Mouse (Mus musculus): ENCODE results near the gene Ocel1. TPM values are rescaled to one million over a fixed set of nuclear protein-coding genes. Genes with fewer than 3 reads are reported as not detected.
"Not testable (repeated sequence)": the region's sequence is repeated elsewhere in the genome, so short reads cannot be mapped to it uniquely, and the experiment has no call there.

The Ocel1 gene
- polyA plus RNA-seq (2015; fragmentation: Nextera tagmentation; extraction: Ambion mirVana): 7.1 and 8.5 TPM in 2 replicates

DNA sequence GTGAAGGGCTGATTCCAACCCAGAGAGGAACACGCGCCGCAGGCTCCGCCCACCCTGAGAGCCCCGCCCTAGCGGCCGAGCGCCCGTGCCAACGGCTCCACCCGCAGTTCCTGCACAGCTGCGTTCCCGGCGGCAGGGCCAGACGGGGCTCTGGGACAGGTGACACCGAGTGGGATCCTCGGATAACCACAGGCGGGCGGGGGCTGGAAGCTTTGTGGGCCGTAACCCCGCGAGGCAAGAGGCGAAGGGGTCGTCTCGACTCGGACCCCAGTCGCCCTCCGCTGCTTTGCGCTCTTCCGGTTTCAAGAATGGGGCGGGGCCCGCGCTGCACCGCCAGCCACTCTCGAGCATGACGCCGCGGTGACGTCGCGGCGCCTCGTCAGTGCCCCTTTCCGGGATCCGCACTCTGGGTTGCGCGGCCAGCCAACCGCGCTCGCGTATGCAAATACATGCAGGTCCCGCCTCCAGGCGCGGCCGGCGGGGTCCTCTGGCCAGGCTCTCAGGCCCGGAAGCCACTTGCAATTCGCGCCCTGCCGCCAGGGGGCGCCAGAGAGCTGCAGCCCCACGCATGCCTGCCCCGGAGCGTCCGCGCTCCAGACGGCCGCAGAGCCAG, at the start of gene Ocel1:
TSS of gene Ocel1 (plus strand) at position 63 of the 613 bp plus-strand sequence.
- H3K27me3 ChIP-seq: no peaks in the 10 kb centered on the region
- no peaks in the 10 kb centered on the region for H3K9me3 ChIP-seq (replicated peaks)
- peaks cover 28% of the 10 kb centered on the region for H3K36me3 ChIP-seq
- peak within 1 kb of the TSS; percentile 92 for H3K27ac ChIP-seq (replicated peaks)
- H3K9ac ChIP-seq: peak within 1 kb of the TSS; percentile 48
- peak within 1 kb of the TSS; percentile 90 for H3K4me3 ChIP-seq (replicated peaks)
- peak; percentile 87 for ATAC-seq (ENCODE audit: insufficient number of reproducible peaks, low FRiP score, low TSS enrichment, low read depth)
- WGBS: under 1% methylated on average over 68 of the region's 68 CpGs
- H3K4me1 ChIP-seq: peaks cover 35% of the 10 kb centered on the region
- H3K4me2 ChIP-seq (replicated peaks): peak within 1 kb of the TSS; percentile 53

DNA sequence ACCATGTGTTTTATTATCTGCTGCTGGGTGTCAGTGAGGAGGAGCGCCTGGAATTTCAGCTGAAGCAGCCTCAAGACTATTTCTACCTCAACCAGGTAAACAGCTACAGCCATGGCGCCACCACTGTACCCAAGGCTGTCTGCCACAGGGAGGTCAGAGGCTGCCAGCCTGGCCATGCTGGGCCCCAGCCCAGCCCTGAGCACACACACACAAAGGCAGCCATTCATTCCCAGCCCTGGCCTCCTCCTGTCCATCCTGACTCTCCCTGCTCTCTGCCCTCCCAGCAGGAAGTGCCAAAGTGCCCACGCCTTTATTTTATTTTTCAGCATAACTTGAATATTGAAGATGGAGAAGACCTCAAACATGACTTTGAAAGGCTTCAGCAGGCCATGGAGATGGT, 48.2 kb upstream of the Ocel1 start:
- Histone ChIP-seq H3K4me1 (no peaks in the 10 kb centered on the region), H3K4me3 (replicated peaks) (no peak overlapping the region), H3K4me2 (replicated peaks) (no peak overlapping the region), H3K9ac (no peak overlapping the region), H3K27ac (replicated peaks) (no peak overlapping the region), H3K9me3 (replicated peaks) (no peaks in the 10 kb centered on the region), H3K36me3 (peaks cover 64% of the 10 kb centered on the region), H3K27me3 (no peaks in the 10 kb centered on the region)
- WGBS: 76% methylated on average over 3 of the region's 3 CpGs
- ATAC-seq (ENCODE audit: insufficient number of reproducible peaks, low FRiP score, low TSS enrichment, low read depth): no peak

- H3K36me3 ChIP-seq: peaks cover 78% of the 10 kb centered on the region
- WGBS: 87% methylated on average over 1 of the region's 1 CpGs
These were observed 46.2 kb upstream of the Ocel1 start for GRCm38 (mm10) chr8:71324848-71325247.

DNA sequence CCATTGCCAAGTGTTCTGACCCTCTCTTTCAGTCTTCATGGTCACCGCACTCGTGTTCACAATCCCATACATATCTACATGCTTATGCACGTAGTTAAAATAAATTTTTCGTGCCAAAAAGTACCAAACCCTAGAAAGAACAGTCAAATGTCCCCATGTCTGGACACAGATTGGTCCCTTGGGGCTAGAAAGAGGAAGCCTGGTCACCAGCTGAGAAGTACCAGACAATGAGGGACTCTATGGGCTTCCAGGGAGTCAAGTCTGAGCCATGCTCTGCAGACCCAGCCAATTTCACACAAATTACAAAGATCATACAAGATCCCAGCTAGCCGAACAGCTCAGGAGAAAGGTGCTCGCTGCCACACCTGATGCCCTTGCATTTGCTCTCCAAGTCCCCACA, 33.3 kb upstream of the Ocel1 start:
- not testable (repeated sequence) for ATAC-seq (ENCODE audit: insufficient number of reproducible peaks, low FRiP score, low TSS enrichment, low read depth); H3K4me1 ChIP-seq; H3K27ac ChIP-seq (replicated peaks); H3K4me3 ChIP-seq (replicated peaks); H3K27me3 ChIP-seq; H3K9ac ChIP-seq; H3K4me2 ChIP-seq (replicated peaks); H3K9me3 ChIP-seq (replicated peaks)
- 95% methylated on average over 6 of the region's 6 CpGs for WGBS
- H3K36me3 ChIP-seq: peaks cover 68% of the 10 kb centered on the region

More at GRCm38 (mm10) chr8:71324848-71325247, 46.2 kb upstream of the Ocel1 start:
- Histone ChIP-seq H3K27ac (replicated peaks) (no peak overlapping the region), H3K4me2 (replicated peaks) (no peak overlapping the region), H3K9ac (no peak overlapping the region), H3K4me3 (replicated peaks) (no peak overlapping the region), H3K4me1 (no peaks in the 10 kb centered on the region), H3K27me3 (no peaks in the 10 kb centered on the region), H3K9me3 (replicated peaks) (no peaks in the 10 kb centered on the region)
- no peak for ATAC-seq (ENCODE audit: insufficient number of reproducible peaks, low FRiP score, low TSS enrichment, low read depth)

DNA sequence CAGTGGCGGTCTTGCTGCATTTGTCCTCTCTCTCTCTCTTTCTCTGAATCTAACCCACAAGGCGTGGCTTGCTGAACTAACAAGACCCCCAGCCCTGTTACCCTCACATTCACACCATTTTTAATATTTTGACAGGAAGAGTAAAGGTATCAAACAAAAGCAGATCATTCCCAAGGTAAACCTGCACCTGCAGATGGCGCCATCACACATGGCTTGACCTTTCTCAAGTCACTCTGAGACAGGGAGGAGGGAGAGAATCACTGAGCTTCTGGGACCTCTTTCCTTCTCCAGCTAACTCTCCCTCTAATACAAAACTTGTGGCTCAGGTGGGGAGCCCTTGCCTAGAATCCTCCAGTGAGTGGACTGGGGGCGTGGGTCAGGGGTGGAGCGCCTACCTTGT, 30.5 kb upstream of the Ocel1 start:
- no peak overlapping the region for H3K4me3 ChIP-seq (replicated peaks)
- H3K9ac ChIP-seq: no peak overlapping the region
- H3K36me3 ChIP-seq: peaks cover 76% of the 10 kb centered on the region
- H3K4me1 ChIP-seq: no peaks in the 10 kb centered on the region
- no peak overlapping the region for H3K27ac ChIP-seq (replicated peaks)
- H3K4me2 ChIP-seq (replicated peaks): no peak overlapping the region
- H3K9me3 ChIP-seq (replicated peaks): no peaks in the 10 kb centered on the region
- no peak for ATAC-seq (ENCODE audit: insufficient number of reproducible peaks, low FRiP score, low TSS enrichment, low read depth)
- WGBS: 78% methylated on average over 5 of the region's 5 CpGs
- no peaks in the 10 kb centered on the region for H3K27me3 ChIP-seq

- 50% methylated on average over 1 of the region's 1 CpGs for WGBS
- no peak overlapping the region for H3K4me3 ChIP-seq (replicated peaks)
- no peaks in the 10 kb centered on the region for H3K27me3 ChIP-seq
- H3K36me3 ChIP-seq: peaks cover 88% of the 10 kb centered on the region
- no peak overlapping the region for H3K4me2 ChIP-seq (replicated peaks)
- no peak for ATAC-seq (ENCODE audit: insufficient number of reproducible peaks, low FRiP score, low TSS enrichment, low read depth)
- no peaks in the 10 kb centered on the region for H3K9me3 ChIP-seq (replicated peaks)
- H3K4me1 ChIP-seq: no peaks in the 10 kb centered on the region
- H3K9ac ChIP-seq: no peak overlapping the region
- no peak overlapping the region for H3K27ac ChIP-seq (replicated peaks)
These were observed 24.5 kb upstream of the Ocel1 start for GRCm38 (mm10) chr8:71346581-71346980.

- no peak overlapping the region for H3K27ac ChIP-seq (replicated peaks)
- WGBS: 62% methylated on average over 3 of the region's 3 CpGs
- H3K4me2 ChIP-seq (replicated peaks): no peak overlapping the region
- H3K27me3 ChIP-seq: no peaks in the 10 kb centered on the region
- H3K9me3 ChIP-seq (replicated peaks): no peaks in the 10 kb centered on the region
- no peak overlapping the region for H3K9ac ChIP-seq
- peaks cover 96% of the 10 kb centered on the region for H3K36me3 ChIP-seq
- no peak for ATAC-seq (ENCODE audit: insufficient number of reproducible peaks, low FRiP score, low TSS enrichment, low read depth)
- no peaks in the 10 kb centered on the region for H3K4me1 ChIP-seq
- no peak overlapping the region for H3K4me3 ChIP-seq (replicated peaks)
These were observed 20.0 kb upstream of the Ocel1 start for GRCm38 (mm10) chr8:71351117-71351516.

DNA sequence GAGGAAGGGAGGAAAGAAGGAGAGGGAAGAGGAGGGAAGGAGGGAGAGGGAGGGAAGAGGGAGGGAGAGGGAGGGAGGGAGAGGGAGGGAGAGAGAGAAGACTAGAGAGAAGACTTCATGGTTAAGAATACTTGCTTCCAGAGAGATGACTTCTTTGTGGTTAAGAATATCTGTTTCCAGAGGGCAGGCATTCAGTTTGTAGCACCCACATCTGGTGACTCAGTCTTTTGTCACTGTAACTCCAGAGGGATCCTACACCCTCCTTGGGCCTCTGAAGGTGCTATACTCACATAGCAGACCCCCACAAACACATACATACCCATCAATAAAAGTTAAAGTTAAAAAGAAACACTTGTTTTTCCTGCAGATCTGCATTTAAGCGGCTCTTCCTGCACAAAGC, 19.6 kb upstream of the Ocel1 start:
- Histone ChIP-seq H3K4me3 (replicated peaks) (no peak overlapping the region), H3K4me2 (replicated peaks) (no peak overlapping the region), H3K27me3 (no peaks in the 10 kb centered on the region), H3K36me3 (peaks cover 96% of the 10 kb centered on the region), H3K9ac (no peak overlapping the region), H3K9me3 (replicated peaks) (no peaks in the 10 kb centered on the region), H3K27ac (replicated peaks) (no peak overlapping the region), H3K4me1 (no peaks in the 10 kb centered on the region)
- 91% methylated on average over 1 of the region's 1 CpGs for WGBS
- ATAC-seq (ENCODE audit: insufficient number of reproducible peaks, low FRiP score, low TSS enrichment, low read depth): no peak

- H3K27me3 ChIP-seq: no peaks in the 10 kb centered on the region
- no peaks in the 10 kb centered on the region for H3K9me3 ChIP-seq (replicated peaks)
- H3K4me1 ChIP-seq: no peaks in the 10 kb centered on the region
- no peak overlapping the region for H3K9ac ChIP-seq
- WGBS: 81% methylated on average over 3 of the region's 3 CpGs
- no peak overlapping the region for H3K27ac ChIP-seq (replicated peaks)
- no peak overlapping the region for H3K4me2 ChIP-seq (replicated peaks)
- no peak for ATAC-seq (ENCODE audit: insufficient number of reproducible peaks, low FRiP score, low TSS enrichment, low read depth)
- H3K4me3 ChIP-seq (replicated peaks): no peak overlapping the region
- peaks cover 80% of the 10 kb centered on the region for H3K36me3 ChIP-seq
These were observed 13.1 kb upstream of the Ocel1 start for GRCm38 (mm10) chr8:71358026-71358425.

DNA sequence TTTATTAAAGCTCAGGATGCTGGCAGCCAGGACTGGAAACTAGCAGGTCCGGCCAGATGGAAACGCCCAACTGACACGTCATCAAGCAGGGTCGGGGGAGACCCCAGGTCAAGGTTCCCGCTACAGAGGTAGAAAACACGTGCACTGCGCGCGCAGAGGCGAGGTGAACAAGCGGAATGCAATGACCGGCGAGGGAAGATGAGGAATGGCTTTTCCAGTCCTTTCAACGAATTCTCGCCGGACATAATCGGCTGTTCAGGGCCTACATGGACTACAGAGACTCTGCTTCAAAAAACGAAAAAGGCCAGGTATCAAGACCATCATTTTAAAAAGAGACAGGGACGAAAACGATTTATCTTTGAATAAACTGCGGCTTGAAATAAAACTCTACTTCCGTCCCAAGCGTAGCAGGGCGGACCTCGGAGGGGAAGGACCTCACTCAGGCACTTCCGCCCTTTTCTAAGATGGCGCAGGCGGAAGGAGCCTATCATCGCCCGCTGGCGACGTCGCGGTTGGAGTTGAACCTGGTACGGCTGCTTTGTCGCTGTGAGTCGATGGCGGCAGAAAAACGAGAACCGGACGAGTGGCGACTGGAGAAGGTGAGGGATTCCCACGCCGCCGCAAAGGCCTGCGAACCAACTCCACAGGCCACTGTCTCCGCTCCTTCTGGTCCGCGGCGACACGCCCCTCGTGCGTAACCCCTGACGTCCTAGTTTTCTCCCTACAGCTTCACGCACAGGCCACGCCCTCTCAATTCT, 4.1 kb upstream of the Ocel1 start, which contains the start of gene Use1:
TSS of gene Use1 (plus strand) at position 78 of the 758 bp plus-strand sequence.
- H3K4me1 ChIP-seq: peaks cover 25% of the 10 kb centered on the region
- peak within 1 kb of the TSS; percentile 87 for H3K4me2 ChIP-seq (replicated peaks)
- H3K27me3 ChIP-seq: no peaks in the 10 kb centered on the region
- under 1% methylated on average over 56 of the region's 56 CpGs for WGBS
- peak; percentile 86 for ATAC-seq (ENCODE audit: insufficient number of reproducible peaks, low FRiP score, low TSS enrichment, low read depth)
- peak within 1 kb of the TSS; percentile 79 for H3K4me3 ChIP-seq (replicated peaks)
- H3K9ac ChIP-seq: peak within 1 kb of the TSS; percentile 62
- no peaks in the 10 kb centered on the region for H3K9me3 ChIP-seq (replicated peaks)
- peaks cover 2% of the 10 kb centered on the region; the same call in 1 of the 2 replicates for H3K36me3 ChIP-seq
- peak within 1 kb of the TSS; percentile 95 for H3K27ac ChIP-seq (replicated peaks)

DNA sequence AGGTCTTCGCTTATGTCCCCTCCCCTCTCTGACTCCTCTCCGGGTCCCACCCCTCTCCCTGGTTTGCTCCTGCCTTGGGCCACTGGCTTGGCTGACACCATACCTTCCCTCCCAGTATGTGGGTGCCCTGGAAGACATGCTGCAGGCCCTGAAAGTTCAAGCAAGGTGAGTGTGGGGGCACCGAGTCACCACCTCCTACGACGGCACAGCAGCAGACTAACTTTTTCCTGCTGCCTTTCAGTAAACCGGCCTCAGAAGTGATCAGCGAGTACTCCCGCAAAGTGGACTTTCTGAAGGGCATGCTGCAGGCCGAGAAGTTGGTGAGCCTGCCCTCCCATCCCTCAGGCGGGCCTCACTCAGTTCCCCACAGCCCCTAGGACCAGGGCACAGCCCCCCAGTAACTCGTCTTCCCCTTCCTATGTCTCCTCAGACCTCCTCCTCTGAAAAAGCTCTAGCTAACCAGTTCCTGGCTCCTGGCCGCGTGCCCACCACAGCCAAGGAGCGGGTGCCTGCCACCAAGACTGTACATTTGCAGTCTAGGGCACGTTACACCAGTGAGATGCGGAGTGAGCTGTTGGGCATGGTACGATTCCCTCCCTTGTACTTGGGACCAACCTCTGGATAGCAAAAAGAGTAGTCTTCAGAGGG, 3.4 kb upstream of the Ocel1 start:
- peaks cover 4% of the 10 kb centered on the region; the same call in 1 of the 2 replicates for H3K36me3 ChIP-seq
- H3K4me3 ChIP-seq (replicated peaks): peak overlapping the region; percentile 79
- ATAC-seq (ENCODE audit: insufficient number of reproducible peaks, low FRiP score, low TSS enrichment, low read depth): no peak
- H3K4me1 ChIP-seq: peaks cover 25% of the 10 kb centered on the region
- no peaks in the 10 kb centered on the region for H3K27me3 ChIP-seq
- peak overlapping the region; percentile 87 for H3K4me2 ChIP-seq (replicated peaks)
- WGBS: 39% methylated on average over 17 of the region's 17 CpGs
- peak overlapping the region; percentile 95 for H3K27ac ChIP-seq (replicated peaks)
- no peaks in the 10 kb centered on the region for H3K9me3 ChIP-seq (replicated peaks)
- peak overlapping the region; percentile 62 for H3K9ac ChIP-seq

Measured in embryonic facial prominence, embryonic 15.5 days (tissue).